Mouse (Mus musculus) kidney, postnatal 10 days (tissue): ENCODE measurements around the gene Ciart.
"Not testable (repeated sequence)": the region's sequence is repeated elsewhere in the genome, so short reads cannot be mapped to it uniquely, and the experiment has no call there.

ENCODE experiments used
- DNase-seq: peaks from one replicate; pipeline ENCODE4 v3.0.0; 2021; ENCODE audit warnings: mixed read lengths

The Ciart gene

GRCm38 (mm10) chr3:95901616-95902372 is 19.7 kb upstream of the Ciart start:
- peak; percentile 58 for DNase-seq

- no peak for DNase-seq
Observed at GRCm38 (mm10) chr3:95899800-95900524, 17.9 kb upstream of the Ciart start.

GRCm38 (mm10) chr3:95895501-95895900 is 13.4 kb upstream of the Ciart start:
- not testable (repeated sequence) for DNase-seq

GRCm38 (mm10) chr3:95894317-95895160 is 12.5 kb upstream of the Ciart start:
- peak; percentile 86 for DNase-seq

- peak; percentile 97 for DNase-seq
Observed at GRCm38 (mm10) chr3:95893606-95894316, 11.7 kb upstream of the Ciart start, which contains the start of gene Aph1a. Gene Aph1a (plus strand): TSS chr3:95893969.

- peak; percentile 68 for DNase-seq
Observed at GRCm38 (mm10) chr3:95893126-95893525, 11.1 kb upstream of the Ciart start.

GRCm38 (mm10) chr3:95892066-95893052 is 10.3 kb upstream of the Ciart start:
- DNase-seq: no peak

GRCm38 (mm10) chr3:95891211-95892065 is 9.4 kb upstream of the Ciart start, which contains the start of gene BC028528:
Gene BC028528 (minus strand): TSS chr3:95892005.
- DNase-seq: peak; percentile 69

- DNase-seq: no peak
Observed at GRCm38 (mm10) chr3:95889664-95890063, 7.6 kb upstream of the Ciart start.

GRCm38 (mm10) chr3:95887596-95887995 is 5.5 kb upstream of the Ciart start:
- peak; percentile 48 for DNase-seq

GRCm38 (mm10) chr3:95884400-95884799 is 2.3 kb upstream of the Ciart start:
- no peak for DNase-seq

- DNase-seq: peak; percentile 91
Observed at GRCm38 (mm10) chr3:95882816-95883425, 870 bp upstream of the Ciart start.

- no peak for DNase-seq
Observed at GRCm38 (mm10) chr3:95879063-95879462, 3.0 kb downstream of the Ciart start.

GRCm38 (mm10) chr3:95872048-95872447 is 10.0 kb downstream of the Ciart start:
- no peak for DNase-seq

GRCm38 (mm10) chr3:95871392-95871867 is 10.6 kb downstream of the Ciart start, which contains the start of gene Mrps21:
Gene Mrps21 (minus strand): TSS chr3:95871519.
- DNase-seq: peak; percentile 92

GRCm38 (mm10) chr3:95870976-95871375 is 11.1 kb downstream of the Ciart start:
- no peak for DNase-seq

GRCm38 (mm10) chr3:95867408-95867807 is 14.6 kb downstream of the Ciart start:
- DNase-seq: no peak

GRCm38 (mm10) chr3:95866071-95866470 is 16.0 kb downstream of the Ciart start:
- DNase-seq: peak; percentile 43

- no peak for DNase-seq
Observed at GRCm38 (mm10) chr3:95865571-95865970, 16.5 kb downstream of the Ciart start.
